Mouse (Mus musculus) gastrocnemius, adult 8-10 months (tissue): ENCODE data around the gene Vmn2r51. TPM values are rescaled to one million over a fixed set of nuclear protein-coding genes. Genes with fewer than 3 reads are reported as not detected.
"Not testable (repeated sequence)": the region's sequence is repeated elsewhere in the genome, so short reads cannot be mapped to it uniquely, and the experiment has no call there.

Experiments
- DNase-seq, 2 experiments: peaks; one replicate each; pipeline ENCODE4 v3.0.0; 2022; ENCODE audit warnings: low spot score in 2 of 2
- total RNA-seq, 4 experiments: library from RNA; stranded (reverse); gene quantifications; 2 replicates each; pipeline ENCODE4 v1.2.4; 2022

Gene Vmn2r51
- total RNA-seq: not detected

- not testable (repeated sequence) for DNase-seq
Measured at GRCm38 (mm10) chr7:10105641-10106040, at the start of gene Vmn2r51. Gene Vmn2r51, minus strand, starts transcription at chr7:10105741.

- DNase-seq: not testable (repeated sequence)
Measured at GRCm38 (mm10) chr7:10053196-10053595, 52.3 kb downstream of the Vmn2r51 start, which contains the start of gene Vmn2r50. Gene Vmn2r50, minus strand, starts transcription at chr7:10053296.

Other genes with a start within 250 kb of the Vmn2r51 start
- gene Vmn2r48, start 152.2 kb downstream of the Vmn2r51 start, total RNA-seq: not detected
- not detected for gene Vmn2r49, start 113.5 kb downstream of the Vmn2r51 start, total RNA-seq
- not detected for gene Vmn2r50, start 52.4 kb downstream of the Vmn2r51 start, total RNA-seq
- not detected for gene Vmn2r52, start 70.8 kb upstream of the Vmn2r51 start, total RNA-seq
- not detected for gene Vmn1r66, start 172.3 kb upstream of the Vmn2r51 start, total RNA-seq